Mouse (Mus musculus): ENCODE data around the gene Tnk2.

- no peak for TF ChIP-seq CTCF (IDR thresholded peaks at IDR 0.05; ENCODE audit: control insufficient read depth, insufficient read depth, low read length)
- no peak for TF ChIP-seq POLR2A (IDR thresholded peaks at IDR 0.05; ENCODE audit: borderline replicate concordance, control insufficient read depth, low read depth, low read length)
These were observed 11.9 kb downstream of the Tnk2 start for GRCm38 (mm10) chr16:32655534-32655933.

All from bone marrow, adult 2 months (tissue).